Mouse (Mus musculus): ENCODE measurements around the gene Gm13420. TPM values are rescaled to one million over a fixed set of nuclear protein-coding genes. Genes with fewer than 3 reads are reported as not detected.

Gm13420 gene
- polyA plus RNA-seq, 1 experiment from 2014 or later: 0.56 TPM

DNA sequence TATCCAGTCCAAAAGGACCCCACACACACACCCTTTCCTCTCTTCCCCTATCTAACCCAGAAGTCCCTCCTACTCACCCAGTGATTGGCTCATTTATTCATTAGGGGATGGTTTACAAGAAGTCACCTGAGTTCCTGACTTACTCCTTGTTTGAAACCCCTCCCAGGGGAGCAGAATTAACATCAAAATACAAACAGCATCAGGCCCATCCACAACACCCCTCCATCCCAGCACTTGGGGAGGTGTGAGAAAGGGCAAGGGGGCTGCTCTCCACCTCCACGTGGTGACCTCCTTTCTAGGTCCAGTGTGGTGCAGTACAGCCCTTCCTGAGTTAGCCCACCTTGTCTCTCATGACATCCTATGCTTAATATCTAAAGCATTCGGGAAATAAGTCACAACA, 22.0 kb downstream of the Gm13420 start:
- Histone ChIP-seq H3K9me3 (ENCODE audit: control insufficient read depth, low read length) (no peaks in the 10 kb centered on the region), H3K9ac (ENCODE audit: low read depth, low read length) (no peak overlapping the region), H3K27ac (ENCODE audit: low read length) (no peak overlapping the region), H3K4me3 (ENCODE audit: low read length) (no peak overlapping the region), H3K4me2 (ENCODE audit: low read depth, low read length) (no peak overlapping the region), H3K27me3 (replicated peaks; ENCODE audit: control insufficient read depth, insufficient read depth, low read length) (no peaks in the 10 kb centered on the region), H3K36me3 (ENCODE audit: control insufficient read depth, insufficient read depth, low read length) (peaks cover 17% of the 10 kb centered on the region), H3K4me1 (ENCODE audit: control insufficient read depth, insufficient read depth, low read length) (no peaks in the 10 kb centered on the region)
- no peak for ATAC-seq
- WGBS: 60% methylated on average over 2 of the region's 2 CpGs

DNA sequence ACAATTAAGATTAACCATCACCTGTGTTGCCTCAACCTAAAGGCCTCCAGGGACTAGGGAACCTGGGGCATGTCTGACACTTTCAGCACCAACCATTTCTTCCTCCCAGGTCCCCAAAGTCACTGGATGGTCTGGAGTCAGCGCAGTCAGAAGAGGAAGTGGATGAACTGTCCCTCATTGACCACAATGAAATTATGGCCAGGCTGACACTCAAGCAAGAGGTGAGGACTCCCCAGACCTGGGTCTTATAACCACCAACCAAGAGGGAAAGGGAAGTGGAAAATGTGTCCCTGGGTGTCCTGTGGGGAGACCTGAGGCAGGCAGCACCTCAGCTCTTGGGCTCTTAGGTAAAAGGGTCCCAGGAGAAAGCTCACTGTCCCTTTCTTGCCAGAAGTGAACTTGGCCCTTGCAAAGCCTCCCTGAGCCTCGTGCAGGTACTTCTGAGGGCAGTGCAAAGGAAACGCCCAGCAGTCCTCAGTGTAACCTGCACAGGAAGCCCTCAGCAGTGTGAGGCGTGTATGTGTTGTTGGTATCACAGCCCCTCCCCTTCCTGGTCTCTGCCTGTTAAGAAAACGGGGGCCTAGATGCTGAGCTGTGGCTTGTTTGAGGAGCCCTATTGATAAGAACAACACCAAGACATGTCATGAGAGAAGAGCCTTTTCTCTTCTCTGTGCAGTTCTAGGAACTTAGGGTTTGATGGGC, 26.7 kb downstream of the Gm13420 start:
- no peak for ATAC-seq
- H3K36me3 ChIP-seq (ENCODE audit: control insufficient read depth, insufficient read depth, low read length): peaks cover 12% of the 10 kb centered on the region; the same call in 1 of the 2 replicates
- WGBS: 71% methylated on average over 5 of the region's 5 CpGs

DNA sequence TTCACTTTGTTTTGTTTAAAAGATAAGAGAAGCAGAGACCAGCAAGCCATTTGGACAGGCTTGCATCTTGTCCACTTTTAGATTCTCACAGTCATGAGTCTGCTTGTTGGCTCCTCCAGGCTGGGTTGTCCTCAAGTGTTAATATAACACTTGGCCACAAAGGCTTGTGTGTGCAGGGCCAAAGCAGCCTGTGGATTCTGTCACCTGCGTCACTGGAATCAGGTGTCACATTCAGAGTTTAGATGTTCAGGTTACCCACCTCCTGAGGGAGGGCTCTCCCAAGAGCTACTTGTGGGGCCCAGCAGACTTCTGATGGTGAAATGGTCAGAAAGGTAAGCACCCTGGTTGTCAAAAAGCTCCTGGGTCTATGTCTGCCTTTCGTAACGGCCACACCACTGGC, 28.4 kb downstream of the Gm13420 start:
- no peak for ATAC-seq
- WGBS: 85% methylated on average over 3 of the region's 3 CpGs
- Histone ChIP-seq H3K9me3 (ENCODE audit: control insufficient read depth, low read length) (no peaks in the 10 kb centered on the region), H3K36me3 (ENCODE audit: control insufficient read depth, insufficient read depth, low read length) (peaks cover 9% of the 10 kb centered on the region; the same call in 1 of the 2 replicates), H3K9ac (ENCODE audit: low read depth, low read length) (no peak overlapping the region), H3K27me3 (replicated peaks; ENCODE audit: control insufficient read depth, insufficient read depth, low read length) (no peaks in the 10 kb centered on the region), H3K4me3 (ENCODE audit: low read length) (no peak overlapping the region), H3K4me1 (ENCODE audit: control insufficient read depth, insufficient read depth, low read length) (no peaks in the 10 kb centered on the region), H3K4me2 (ENCODE audit: low read depth, low read length) (no peak overlapping the region), H3K27ac (ENCODE audit: low read length) (no peak overlapping the region)

More for the DNA sequence above, 26.7 kb downstream of the Gm13420 start:
- no peaks in the 10 kb centered on the region for H3K4me1 ChIP-seq (ENCODE audit: control insufficient read depth, insufficient read depth, low read length)
- no peak overlapping the region for H3K9ac ChIP-seq (ENCODE audit: low read depth, low read length)
- no peaks in the 10 kb centered on the region for H3K9me3 ChIP-seq (ENCODE audit: control insufficient read depth, low read length)
- H3K27ac ChIP-seq (ENCODE audit: low read length): no peak overlapping the region
- no peak overlapping the region for H3K4me2 ChIP-seq (ENCODE audit: low read depth, low read length)
- H3K27me3 ChIP-seq (replicated peaks; ENCODE audit: control insufficient read depth, insufficient read depth, low read length): no peaks in the 10 kb centered on the region
- H3K4me3 ChIP-seq (ENCODE audit: low read length): no peak overlapping the region

DNA sequence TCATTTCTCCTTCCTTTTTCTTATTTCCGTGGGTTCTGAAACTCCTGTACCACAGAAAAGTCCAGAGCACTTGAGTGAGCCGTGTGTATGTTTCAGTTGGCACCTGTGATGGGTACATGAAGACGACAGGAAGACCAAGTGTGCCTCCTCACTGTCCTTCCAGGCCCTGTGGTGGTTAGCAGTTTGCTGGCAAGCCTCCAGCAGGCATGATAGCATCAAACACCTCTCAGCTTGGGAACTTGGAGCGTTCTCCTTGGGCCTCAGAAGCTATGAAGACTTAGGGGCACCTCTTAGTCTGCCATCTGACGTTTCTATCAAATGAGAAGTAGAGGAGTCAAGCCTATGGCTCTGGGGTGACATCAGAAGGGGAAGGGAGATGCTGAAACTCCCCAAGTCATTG, 32.9 kb downstream of the Gm13420 start:
- no peak overlapping the region for H3K4me3 ChIP-seq (ENCODE audit: low read length)
- no peak for ATAC-seq
- H3K27ac ChIP-seq (ENCODE audit: low read length): no peak overlapping the region
- H3K36me3 ChIP-seq (ENCODE audit: control insufficient read depth, insufficient read depth, low read length): 0 out of 2 replicates have a peak, but pooled peaks cover 3% of the 10 kb centered on the region
- no peak overlapping the region for H3K9ac ChIP-seq (ENCODE audit: low read depth, low read length)
- no peaks in the 10 kb centered on the region for H3K27me3 ChIP-seq (replicated peaks; ENCODE audit: control insufficient read depth, insufficient read depth, low read length)
- WGBS: 87% methylated on average over 5 of the region's 5 CpGs
- no peaks in the 10 kb centered on the region for H3K9me3 ChIP-seq (ENCODE audit: control insufficient read depth, low read length)
- H3K4me2 ChIP-seq (ENCODE audit: low read depth, low read length): no peak overlapping the region
- peaks cover 18% of the 10 kb centered on the region for H3K4me1 ChIP-seq (ENCODE audit: control insufficient read depth, insufficient read depth, low read length)

DNA sequence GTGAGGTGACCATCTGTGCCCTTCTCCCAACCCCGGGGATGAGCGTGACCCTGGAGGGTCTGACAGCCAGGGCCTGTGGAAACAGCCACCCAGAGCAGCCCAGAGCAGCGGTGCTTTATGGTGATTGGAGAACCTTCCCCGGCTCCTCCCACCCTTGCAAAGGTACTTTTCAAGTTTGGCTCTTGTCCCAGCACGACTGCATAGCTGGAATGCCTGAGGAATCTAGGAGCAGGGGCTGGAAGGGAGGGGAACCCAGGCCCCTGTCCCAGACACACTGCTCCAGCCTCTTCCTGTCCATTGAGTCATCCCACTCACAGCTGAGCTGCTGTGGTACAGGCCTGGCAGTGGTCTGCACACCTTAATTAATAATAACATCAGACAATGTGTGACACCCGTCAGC, 34.8 kb downstream of the Gm13420 start:
- peak overlapping the region; percentile 92 for H3K27ac ChIP-seq (ENCODE audit: low read length)
- WGBS: 16% methylated on average over 6 of the region's 6 CpGs

DNA sequence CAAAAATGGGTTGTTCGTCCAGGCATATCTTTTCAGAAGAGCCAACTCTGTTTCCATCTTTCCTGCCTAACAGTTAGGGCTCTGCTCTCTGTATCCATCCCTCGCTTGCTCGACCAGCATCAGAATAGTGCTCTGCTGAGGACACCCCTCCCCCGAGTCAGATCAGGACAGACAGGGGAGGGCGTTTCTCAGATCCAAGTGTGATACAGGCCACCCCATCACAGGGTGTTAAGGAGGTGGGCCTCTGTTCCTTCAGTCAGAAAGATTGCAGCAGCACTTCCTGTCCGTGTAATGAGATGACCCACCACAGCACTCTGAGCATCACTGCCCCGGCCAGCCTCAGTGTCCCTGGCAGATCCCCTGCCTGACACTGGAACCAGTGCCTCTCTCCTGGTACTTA, 35.3 kb downstream of the Gm13420 start:
- Histone ChIP-seq H3K9me3 (ENCODE audit: control insufficient read depth, low read length) (no peaks in the 10 kb centered on the region), H3K4me3 (ENCODE audit: low read length) (no peak overlapping the region), H3K27ac (ENCODE audit: low read length) (peak overlapping the region; percentile 92), H3K4me1 (ENCODE audit: control insufficient read depth, insufficient read depth, low read length) (peaks cover 18% of the 10 kb centered on the region), H3K36me3 (ENCODE audit: control insufficient read depth, insufficient read depth, low read length) (0 out of 2 replicates have a peak, but pooled peaks cover 5% of the 10 kb centered on the region), H3K27me3 (replicated peaks; ENCODE audit: control insufficient read depth, insufficient read depth, low read length) (no peaks in the 10 kb centered on the region), H3K9ac (ENCODE audit: low read depth, low read length) (0 out of 2 replicates have a peak overlapping the region, but pooled peaks have one; percentile 29), H3K4me2 (ENCODE audit: low read depth, low read length) (no peak overlapping the region)
- peak; percentile 46 for ATAC-seq
- WGBS: 33% methylated on average over 7 of the region's 7 CpGs

More for the DNA sequence above, 34.8 kb downstream of the Gm13420 start:
- Histone ChIP-seq H3K4me2 (ENCODE audit: low read depth, low read length) (no peak overlapping the region), H3K36me3 (ENCODE audit: control insufficient read depth, insufficient read depth, low read length) (0 out of 2 replicates have a peak, but pooled peaks cover 4% of the 10 kb centered on the region), H3K4me1 (ENCODE audit: control insufficient read depth, insufficient read depth, low read length) (peaks cover 18% of the 10 kb centered on the region), H3K9ac (ENCODE audit: low read depth, low read length) (0 out of 2 replicates have a peak overlapping the region, but pooled peaks have one; percentile 29), H3K9me3 (ENCODE audit: control insufficient read depth, low read length) (no peaks in the 10 kb centered on the region), H3K27me3 (replicated peaks; ENCODE audit: control insufficient read depth, insufficient read depth, low read length) (no peaks in the 10 kb centered on the region), H3K4me3 (ENCODE audit: low read length) (no peak overlapping the region)
- ATAC-seq: peak; percentile 92

DNA sequence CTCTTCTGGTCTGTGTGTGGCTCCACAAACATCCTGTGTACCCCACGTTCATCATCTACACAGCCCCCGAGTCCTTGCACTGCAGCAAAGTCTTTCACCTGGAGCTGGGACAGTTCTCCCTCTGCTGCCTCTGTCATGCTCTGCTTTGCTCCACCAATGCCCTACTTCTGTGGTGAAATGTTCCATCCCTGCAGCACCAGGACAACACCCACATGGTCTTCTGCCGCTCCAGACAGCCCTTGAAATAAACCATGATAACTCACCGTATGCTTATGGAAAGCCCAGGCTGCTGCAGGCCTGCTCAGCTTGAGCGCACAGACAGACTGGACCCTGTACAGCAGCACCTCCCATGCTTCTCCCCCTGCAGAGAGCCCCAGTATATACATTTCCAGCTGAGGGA, 37.4 kb downstream of the Gm13420 start:
- Histone ChIP-seq H3K4me3 (ENCODE audit: low read length) (no peak overlapping the region), H3K9ac (ENCODE audit: low read depth, low read length) (no peak overlapping the region), H3K4me2 (ENCODE audit: low read depth, low read length) (no peak overlapping the region), H3K36me3 (ENCODE audit: control insufficient read depth, insufficient read depth, low read length) (peaks cover 9% of the 10 kb centered on the region; the same call in 1 of the 2 replicates), H3K27me3 (replicated peaks; ENCODE audit: control insufficient read depth, insufficient read depth, low read length) (no peaks in the 10 kb centered on the region), H3K4me1 (ENCODE audit: control insufficient read depth, insufficient read depth, low read length) (peaks cover 18% of the 10 kb centered on the region), H3K9me3 (ENCODE audit: control insufficient read depth, low read length) (no peaks in the 10 kb centered on the region), H3K27ac (ENCODE audit: low read length) (peak overlapping the region; percentile 33; the same call in 1 of the 2 replicates)
- WGBS: 76% methylated on average over 5 of the region's 5 CpGs
- ATAC-seq: no peak

GRCm38 (mm10) chr2:29713501-29713900, 38.0 kb downstream of the Gm13420 start:
- no peak overlapping the region for H3K27ac ChIP-seq (ENCODE audit: low read length)
- peaks cover 18% of the 10 kb centered on the region for H3K4me1 ChIP-seq (ENCODE audit: control insufficient read depth, insufficient read depth, low read length)
- H3K36me3 ChIP-seq (ENCODE audit: control insufficient read depth, insufficient read depth, low read length): peaks cover 9% of the 10 kb centered on the region; the same call in 1 of the 2 replicates
- H3K4me2 ChIP-seq (ENCODE audit: low read depth, low read length): no peak overlapping the region
- H3K9me3 ChIP-seq (ENCODE audit: control insufficient read depth, low read length): no peaks in the 10 kb centered on the region
- WGBS: 94% methylated on average over 1 of the region's 2 CpGs
- no peak overlapping the region for H3K9ac ChIP-seq (ENCODE audit: low read depth, low read length)
- ATAC-seq: no peak
- no peaks in the 10 kb centered on the region for H3K27me3 ChIP-seq (replicated peaks; ENCODE audit: control insufficient read depth, insufficient read depth, low read length)
- H3K4me3 ChIP-seq (ENCODE audit: low read length): no peak overlapping the region

DNA sequence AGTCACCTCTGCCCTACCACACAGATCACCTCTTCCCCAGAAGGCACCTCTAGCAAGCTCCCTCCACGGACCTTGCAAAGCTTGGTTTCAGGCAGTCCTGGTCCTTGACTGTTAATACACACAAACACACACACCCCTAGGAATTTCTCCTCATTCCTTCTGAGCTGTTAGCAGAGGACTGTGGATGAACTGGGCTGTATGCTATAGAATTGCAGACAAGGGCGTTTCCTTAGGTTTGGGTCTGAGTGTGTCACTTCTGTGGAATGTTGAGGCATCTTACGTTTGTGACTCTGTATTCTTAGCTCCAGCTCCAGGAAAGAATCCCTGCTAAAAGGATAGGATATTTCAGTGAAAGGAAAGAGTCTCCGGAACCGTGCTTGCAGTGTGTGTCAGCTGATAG, 39.6 kb downstream of the Gm13420 start:
- Histone ChIP-seq H3K4me1 (ENCODE audit: control insufficient read depth, insufficient read depth, low read length) (peaks cover 12% of the 10 kb centered on the region), H3K4me3 (ENCODE audit: low read length) (no peak overlapping the region), H3K9me3 (ENCODE audit: control insufficient read depth, low read length) (no peaks in the 10 kb centered on the region), H3K9ac (ENCODE audit: low read depth, low read length) (no peak overlapping the region), H3K27ac (ENCODE audit: low read length) (no peak overlapping the region), H3K4me2 (ENCODE audit: low read depth, low read length) (no peak overlapping the region), H3K36me3 (ENCODE audit: control insufficient read depth, insufficient read depth, low read length) (peaks cover 9% of the 10 kb centered on the region; the same call in 1 of the 2 replicates), H3K27me3 (replicated peaks; ENCODE audit: control insufficient read depth, insufficient read depth, low read length) (no peaks in the 10 kb centered on the region)
- WGBS: 74% methylated on average over 5 of the region's 5 CpGs
- ATAC-seq: no peak
